In genomic region chr11:18931001-18931874, GRCm38 (mm10) we compare ENCODE assay signal across 14 mouse cellular contexts.
DNase-seq lines count a peak whose midpoint lies in the region; ATAC-seq and TF ChIP-seq lines count a peak whose summit lies in the region.
"Had no signal": no experiment of that assay in that cellular context is flagged by ENCODE, and none has a peak within 500 bp of the region (broad histone marks: within the 10 kb centered on the region; RNA-seq: fewer than 3 reads in every experiment).

No protein-coding gene starts in this region.

- H3K79me2 ChIP-seq in heart, adult 2 months (replicated peaks; ENCODE audit: control insufficient read depth, insufficient read depth, low read length) = no peaks in the 10 kb centered on the region

- peak overlapping the region; percentile 11; the same call in 1 of the 2 replicates for H3K4me2 ChIP-seq in heart, embryonic 12.5 days
- H3K4me2 ChIP-seq in hindbrain, embryonic 12.5 days (replicated peaks) = no peak overlapping the region
- peak overlapping the region; percentile 24 for H3K4me2 ChIP-seq in neural tube, embryonic 12.5 days (replicated peaks)

- WGBS in heart, embryonic 12.5 days = 51% methylated on average over 15 of the region's 15 CpGs
- WGBS in heart, adult 2 months = 61% methylated on average over 15 of the region's 15 CpGs
- 49% methylated on average over 15 of the region's 15 CpGs for WGBS in hindbrain, embryonic 12.5 days
- WGBS in neural tube, embryonic 12.5 days = 40% methylated on average over 15 of the region's 15 CpGs

- no peaks in the 10 kb centered on the region for H3K27me3 ChIP-seq in heart, embryonic 12.5 days (replicated peaks)
- no peaks in the 10 kb centered on the region for H3K27me3 ChIP-seq in heart, adult 2 months (ENCODE audit: control insufficient read depth, insufficient read depth, low read length)
- no peaks in the 10 kb centered on the region for H3K27me3 ChIP-seq in hindbrain, embryonic 12.5 days
- H3K27me3 ChIP-seq in neural tube, embryonic 12.5 days (replicated peaks) = no peaks in the 10 kb centered on the region

- peaks cover 17% of the 10 kb centered on the region for H3K36me3 ChIP-seq in heart, embryonic 12.5 days
- peaks cover 2% of the 10 kb centered on the region for H3K36me3 ChIP-seq in heart, adult 2 months (ENCODE audit: control insufficient read depth, insufficient read depth, low read length)
- 0 out of 2 replicates have a peak, but pooled peaks cover 3% of the 10 kb centered on the region for H3K36me3 ChIP-seq in hindbrain, embryonic 12.5 days
- no peaks in the 10 kb centered on the region for H3K36me3 ChIP-seq in neural tube, embryonic 12.5 days

- TF ChIP-seq POLR2A in heart, adult 2 months (IDR thresholded peaks at IDR 0.05; ENCODE audit: insufficient read depth, low read depth, low read length) = no peak
- TF ChIP-seq POLR2A in brain, embryonic 14.5 days (IDR thresholded peaks at IDR 0.05; ENCODE audit: borderline replicate concordance, extremely low read depth, insufficient read depth, insufficient read length, poor library complexity, severe bottlenecking) = no peak

- H3K4me1 ChIP-seq in heart, embryonic 12.5 days (replicated peaks) = peaks cover 33% of the 10 kb centered on the region
- peaks cover 3% of the 10 kb centered on the region for H3K4me1 ChIP-seq in heart, adult 2 months (ENCODE audit: control insufficient read depth, insufficient read depth, low read length)
- peaks cover 33% of the 10 kb centered on the region for H3K4me1 ChIP-seq in hindbrain, embryonic 12.5 days
- H3K4me1 ChIP-seq in neural tube, embryonic 12.5 days = peaks cover 43% of the 10 kb centered on the region

- no peak for TF ChIP-seq CTCF in heart, adult 2 months (IDR thresholded peaks at IDR 0.05)
- no peak for TF ChIP-seq CTCF in brain, embryonic 14.5 days (IDR thresholded peaks at IDR 0.05; ENCODE audit: borderline replicate concordance, extremely low read depth, insufficient read depth, insufficient read length)

- no peak for ATAC-seq in heart, embryonic 12.5 days (ENCODE audit: insufficient number of reproducible peaks, low FRiP score)
- ATAC-seq in hindbrain, embryonic 12.5 days (ENCODE audit: low FRiP score) = no peak
- ATAC-seq in neural tube, embryonic 12.5 days (ENCODE audit: low FRiP score, low read depth) = 0 out of 2 replicates have a peak, but pooled peaks have one; percentile 22
- ATAC-seq: CD4-positive, CD25-positive, alpha-beta regulatory T cell, adult 4 months had no signal

- H3K9me3 ChIP-seq in heart, embryonic 12.5 days (replicated peaks) = no peaks in the 10 kb centered on the region
- no peaks in the 10 kb centered on the region for H3K9me3 ChIP-seq in hindbrain, embryonic 12.5 days (replicated peaks)
- no peaks in the 10 kb centered on the region for H3K9me3 ChIP-seq in neural tube, embryonic 12.5 days

- H3K4me3 ChIP-seq in heart, embryonic 12.5 days = no peak overlapping the region
- H3K4me3 ChIP-seq in heart, adult 2 months = no peak overlapping the region
- H3K4me3 ChIP-seq in hindbrain, embryonic 12.5 days = no peak overlapping the region
- H3K4me3 ChIP-seq in neural tube, embryonic 12.5 days = no peak overlapping the region
- H3K4me3 ChIP-seq: erythroblast, embryonic 14.5 days had no signal

- no peak overlapping the region for H3K9ac ChIP-seq in heart, embryonic 12.5 days
- no peak overlapping the region for H3K9ac ChIP-seq in heart, adult 2 months (ENCODE audit: low read depth, low read length)
- no peak overlapping the region for H3K9ac ChIP-seq in hindbrain, embryonic 12.5 days
- no peak overlapping the region for H3K9ac ChIP-seq in neural tube, embryonic 12.5 days

- H3K27ac ChIP-seq in heart, embryonic 12.5 days (ENCODE audit: poor library complexity, severe bottlenecking) = peak overlapping the region; percentile 52; the same call in 1 of the 2 replicates
- no peak overlapping the region for H3K27ac ChIP-seq in heart, adult 2 months
- peak overlapping the region; percentile 76 for H3K27ac ChIP-seq in hindbrain, embryonic 12.5 days
- peak overlapping the region; percentile 17; the same call in 1 of the 2 replicates for H3K27ac ChIP-seq in neural tube, embryonic 12.5 days

- intact Hi-C loops in heart, adult 2 months (cut with DNase I) = no loop called here

- no peak for TF ChIP-seq EP300 in heart, adult 2 months (IDR thresholded peaks at IDR 0.05; ENCODE audit: insufficient read depth, low read depth, low read length)

- no peak for DNase-seq in heart, adult 2 months
- DNase-seq in brain, embryonic 14.5 days (ENCODE audit: low read depth) = peak; percentile 71
- no peak for DNase-seq in left cerebral cortex, adult 18-20 months (ENCODE audit: low spot score in 2 of 2)
- DNase-seq in liver = no peak
- DNase-seq in layer of hippocampus, adult 8-10 months (ENCODE audit: low spot score in 2 of 2) = no peak
- DNase-seq: gastrocnemius, postnatal 36 days; kidney, adult 9 months; lung, adult 2 months; right cerebral cortex, adult 18-20 months had no signal
